Mouse (Mus musculus): ENCODE measurements around the gene Dap.

- no peak for TF ChIP-seq CTCF (IDR thresholded peaks at IDR 0.05; ENCODE audit: low read depth, low read length)
- TF ChIP-seq GATA1 (IDR thresholded peaks at IDR 0.05; ENCODE audit: borderline replicate concordance, low read length), result no peak
- TF ChIP-seq TAL1 (conservative IDR thresholded peaks at IDR 0.05; ENCODE audit: low read depth, low read length), result no peak
- TF ChIP-seq GATA2 (IDR thresholded peaks at IDR 0.05; ENCODE audit: borderline replicate concordance, low read depth, low read length), result no peak
These were observed 10.4 kb upstream of the Dap start for GRCm38 (mm10) chr15:31213619-31214270.
